Mouse (Mus musculus): ENCODE measurements around the gene Sema3b. TPM values are rescaled to one million over a fixed set of nuclear protein-coding genes. Genes with fewer than 3 reads are reported as not detected.
"Not testable (repeated sequence)": the region's sequence is repeated elsewhere in the genome, so short reads cannot be mapped to it uniquely, and the experiment has no call there.

The Sema3b gene
- polyA plus RNA-seq, 2 experiments, result 0.22 to 0.33 TPM

GRCm38 (mm10) chr9:107576357-107577107, 32.5 kb downstream of the Sema3b start, which contains the start of gene Hyal1:
Hyal1 (plus strand) TSS chr9:107576927.
- H3K4me2 ChIP-seq (ENCODE audit: low read depth), result peak within 1 kb of the TSS; percentile 77
- no peaks in the 10 kb centered on the region for H3K9me3 ChIP-seq (ENCODE audit: control insufficient read depth, low read length)
- 28% methylated on average over 16 of the region's 16 CpGs for WGBS (ENCODE audit: insufficient replicate concordance)
- peak within 1 kb of the TSS; percentile 53 for H3K27ac ChIP-seq
- TF ChIP-seq CTCF (IDR thresholded peaks at IDR 0.05; ENCODE audit: low read depth) (no peak), EP300 (IDR thresholded peaks at IDR 0.05; ENCODE audit: low read depth) (no peak)
- peaks cover 31 to 43% of the 10 kb centered on the region in 2 experiments for H3K4me1 ChIP-seq (replicated peaks; ENCODE audit: control insufficient read depth in 2 of 2, insufficient read depth in 2 of 2, low read length in 1 of 2)
- peak within 1 kb of the TSS; percentile 53 to 58 for H3K4me3 ChIP-seq (ENCODE audit: insufficient read depth in 1 of 2, low read depth in 2 of 2, low read length in 2 of 2)
- peak; percentile 66 for ATAC-seq (ENCODE audit: insufficient read depth)
- H3K36me3 ChIP-seq (replicated peaks; ENCODE audit: control insufficient read depth, insufficient read depth, low read depth), result peaks cover 10% of the 10 kb centered on the region; the same call in 1 of the 2 replicates
- H3K9ac ChIP-seq (replicated peaks), result peak within 1 kb of the TSS; percentile 48
- no peaks in the 10 kb centered on the region for H3K27me3 ChIP-seq (ENCODE audit: control insufficient read depth, insufficient read depth, low read length)
- DNase-seq (ENCODE audit: low read depth in 3 of 3, low spot score in 3 of 3), result peak; percentile 72 to 81 (median 78)

GRCm38 (mm10) chr9:107575579-107576356, 33.3 kb downstream of the Sema3b start:
- Histone ChIP-seq H3K9me3 (ENCODE audit: control insufficient read depth, low read length) (no peaks in the 10 kb centered on the region), H3K4me2 (ENCODE audit: low read depth) (no peak overlapping the region), H3K36me3 (replicated peaks; ENCODE audit: control insufficient read depth, insufficient read depth, low read depth) (peaks cover 12% of the 10 kb centered on the region), H3K4me3 (ENCODE audit: insufficient read depth in 1 of 2, low read depth in 2 of 2, low read length in 2 of 2) (no peak overlapping the region), H3K4me1 (replicated peaks; ENCODE audit: control insufficient read depth in 2 of 2, insufficient read depth in 2 of 2, low read length in 1 of 2) (peaks cover 39 to 48% of the 10 kb centered on the region in 2 experiments), H3K27me3 (ENCODE audit: control insufficient read depth, insufficient read depth, low read length) (no peaks in the 10 kb centered on the region), H3K9ac (replicated peaks) (no peak overlapping the region), H3K27ac (peak overlapping the region; percentile 53)
- DNase-seq (ENCODE audit: low read depth in 3 of 3, low spot score in 3 of 3) (no peak), ATAC-seq (ENCODE audit: insufficient read depth) (no peak)
- WGBS (ENCODE audit: insufficient replicate concordance), result 79% methylated on average over 14 of the region's 14 CpGs
- TF ChIP-seq EP300 (IDR thresholded peaks at IDR 0.05; ENCODE audit: low read depth) (no peak), CTCF (IDR thresholded peaks at IDR 0.05; ENCODE audit: low read depth) (no peak)

- not testable (repeated sequence) for ATAC-seq (ENCODE audit: insufficient read depth); H3K4me3 ChIP-seq (ENCODE audit: insufficient read depth in 1 of 2, low read depth in 2 of 2, low read length in 2 of 2); H3K9ac ChIP-seq (replicated peaks); H3K27me3 ChIP-seq (ENCODE audit: control insufficient read depth, insufficient read depth, low read length); H3K4me2 ChIP-seq (ENCODE audit: low read depth); H3K27ac ChIP-seq; H3K9me3 ChIP-seq (ENCODE audit: control insufficient read depth, low read length); DNase-seq (ENCODE audit: low read depth in 3 of 3, low spot score in 3 of 3)
- 70% methylated on average over 6 of the region's 6 CpGs for WGBS (ENCODE audit: insufficient replicate concordance)
- Histone ChIP-seq H3K4me1 (replicated peaks; ENCODE audit: control insufficient read depth in 2 of 2, insufficient read depth in 2 of 2, low read length in 1 of 2) (peaks cover 46 to 50% of the 10 kb centered on the region in 2 experiments), H3K36me3 (replicated peaks; ENCODE audit: control insufficient read depth, insufficient read depth, low read depth) (peaks cover 12% of the 10 kb centered on the region)
- peak; percentile 48 for TF ChIP-seq CTCF (IDR thresholded peaks at IDR 0.05; ENCODE audit: low read depth)
These were observed 35.3 kb downstream of the Sema3b start for GRCm38 (mm10) chr9:107573774-107574173.

- WGBS (ENCODE audit: insufficient replicate concordance), result 83% methylated on average over 2 of the region's 2 CpGs
- Histone ChIP-seq H3K4me2 (ENCODE audit: low read depth) (peak overlapping the region; percentile 85), H3K9me3 (ENCODE audit: control insufficient read depth, low read length) (no peaks in the 10 kb centered on the region), H3K27ac (peak overlapping the region; percentile 84), H3K4me3 (ENCODE audit: insufficient read depth in 1 of 2, low read depth in 2 of 2, low read length in 2 of 2) (no peak overlapping the region; a peak in 1 of 4 replicates), H3K27me3 (ENCODE audit: control insufficient read depth, insufficient read depth, low read length) (no peaks in the 10 kb centered on the region), H3K9ac (replicated peaks) (no peak overlapping the region; the same call in 1 of the 2 replicates), H3K36me3 (replicated peaks; ENCODE audit: control insufficient read depth, insufficient read depth, low read depth) (peaks cover 12% of the 10 kb centered on the region), H3K4me1 (replicated peaks; ENCODE audit: control insufficient read depth in 2 of 2, insufficient read depth in 2 of 2, low read length in 1 of 2) (peaks cover 53 to 59% of the 10 kb centered on the region in 2 experiments)
- ATAC-seq (ENCODE audit: insufficient read depth), result no peak
- no peak for DNase-seq (ENCODE audit: low read depth in 3 of 3, low spot score in 3 of 3)
- TF ChIP-seq EP300 (IDR thresholded peaks at IDR 0.05; ENCODE audit: low read depth) (no peak), CTCF (IDR thresholded peaks at IDR 0.05; ENCODE audit: low read depth) (no peak)
These were observed 36.7 kb downstream of the Sema3b start for GRCm38 (mm10) chr9:107572327-107572662.

Measured in liver, embryonic 14.5 days (tissue).